Mouse (Mus musculus): ENCODE data around the gene Mast4. TPM values are rescaled to one million over a fixed set of nuclear protein-coding genes. Genes with fewer than 3 reads are reported as not detected.

Gene Mast4
- total and polyA plus RNA-seq, 3 experiments: 0.99 to 7.4 (median 6.1) TPM

GRCm38 (mm10) chr13:103270856-103271391, 63.4 kb downstream of the Mast4 start:
- Histone ChIP-seq H3K4me3 (replicated peaks in 1 of 3; ENCODE audit: low read depth in 2 of 3, low read length in 2 of 3, poor library complexity in 1 of 3) (no peak overlapping the region), H3K27ac (ENCODE audit: insufficient read depth, low read depth) (no peak overlapping the region), H3K27me3 (replicated peaks) (no peaks in the 10 kb centered on the region), H3K36me3 (replicated peaks in 1 of 2; ENCODE audit: control insufficient read depth in 1 of 2, insufficient read depth in 1 of 2, low read length in 1 of 2) (no peaks in the 10 kb centered on the region), H3K4me1 (ENCODE audit: control insufficient read depth in 1 of 2, insufficient read depth in 2 of 2) (peaks cover 0 to 4% of the 10 kb centered on the region in 2 experiments; a peak in 1 of 4 replicates), H3K9ac (ENCODE audit: insufficient read depth, low read depth) (no peak overlapping the region), H3K79me2 (replicated peaks; ENCODE audit: control insufficient read depth, extremely low read depth, insufficient read depth, poor library complexity, severe bottlenecking) (no peaks in the 10 kb centered on the region), H3K4me2 (ENCODE audit: insufficient read depth, low read depth, poor library complexity, severe bottlenecking) (no peak overlapping the region), H3K9me3 (replicated peaks; ENCODE audit: low read length) (no peaks in the 10 kb centered on the region)
- in situ Hi-C loops (cut with MboI; ENCODE audit: low pct_ligation_motif_present, low pct_unique_long_range_greater_than_20kb, low sequenced_read_pairs) (no loop called here), dilution Hi-C loops (cut with MboI; ENCODE audit: extremely low pct_ligation_motif_present, extremely low pct_unique_long_range_greater_than_20kb, low sequenced_read_pairs) (no loop called here)
- TF ChIP-seq NELFE (IDR thresholded peaks at IDR 0.05; ENCODE audit: low read depth, low read length): no peak
- TF ChIP-seq KAT2A (IDR thresholded peaks at IDR 0.05; ENCODE audit: insufficient replicate concordance, low read length): no peak
- TF ChIP-seq TBP (conservative IDR thresholded peaks at IDR 0.05; ENCODE audit: low read depth, low read length): no peak
- TF ChIP-seq CHD2 (IDR thresholded peaks at IDR 0.05; ENCODE audit: low read length): no peak
- no peak for TF ChIP-seq POLR2AphosphoS2 (IDR thresholded peaks at IDR 0.05; ENCODE audit: low read depth, low read length)
- TF ChIP-seq BHLHE40 (IDR thresholded peaks at IDR 0.05; ENCODE audit: low read depth, low read length): no peak
- no peak for TF ChIP-seq ETS1 (conservative IDR thresholded peaks at IDR 0.05; ENCODE audit: low read depth, low read length)
- no peak for TF ChIP-seq JUN (IDR thresholded peaks at IDR 0.05; ENCODE audit: insufficient read depth, low read depth, low read length)
- no peak for DNase-seq (ENCODE audit: extremely low read depth)

DNA sequence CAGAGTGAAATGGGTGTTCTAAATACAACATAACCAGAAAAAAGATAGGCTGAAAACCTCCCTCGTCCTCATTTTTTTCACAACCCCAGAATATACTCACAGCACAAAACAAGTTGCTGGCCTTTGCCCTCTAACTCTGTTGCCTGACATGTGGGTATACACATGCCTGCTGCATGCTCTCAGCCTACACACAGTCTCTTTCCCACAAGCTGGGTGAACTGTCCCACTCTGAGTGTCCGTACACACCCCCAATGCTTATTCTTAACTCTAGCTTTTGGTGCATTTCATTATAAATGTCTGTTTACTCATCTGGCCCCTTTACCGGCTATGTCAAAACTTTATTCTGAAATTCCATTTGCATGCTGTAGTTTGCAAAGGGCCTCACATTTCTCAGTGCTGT, 71.6 kb downstream of the Mast4 start:
- peaks cover 2% of the 10 kb centered on the region for H3K9me3 ChIP-seq (replicated peaks; ENCODE audit: low read length)
- no peak for DNase-seq (ENCODE audit: extremely low read depth)
- dilution Hi-C loops (cut with MboI; ENCODE audit: extremely low pct_ligation_motif_present, extremely low pct_unique_long_range_greater_than_20kb, low sequenced_read_pairs) (no loop called here), in situ Hi-C loops (cut with MboI; ENCODE audit: low pct_ligation_motif_present, low pct_unique_long_range_greater_than_20kb, low sequenced_read_pairs) (no loop called here)
- H3K36me3 ChIP-seq (replicated peaks in 1 of 2; ENCODE audit: control insufficient read depth in 1 of 2, insufficient read depth in 1 of 2, low read length in 1 of 2): no peaks in the 10 kb centered on the region
- H3K4me3 ChIP-seq (replicated peaks in 1 of 3; ENCODE audit: low read depth in 2 of 3, low read length in 2 of 3, poor library complexity in 1 of 3): no peak overlapping the region
- H3K27me3 ChIP-seq (replicated peaks): no peaks in the 10 kb centered on the region
- no peaks in the 10 kb centered on the region for H3K4me1 ChIP-seq (ENCODE audit: control insufficient read depth in 1 of 2, insufficient read depth in 2 of 2)
- no peak overlapping the region for H3K9ac ChIP-seq (ENCODE audit: insufficient read depth, low read depth)
- H3K4me2 ChIP-seq (ENCODE audit: insufficient read depth, low read depth, poor library complexity, severe bottlenecking): no peak overlapping the region
- no peak for TF ChIP-seq IRF4 (IDR thresholded peaks at IDR 0.05; ENCODE audit: low read depth, low read length)
- no peak for TF ChIP-seq CTCF (conservative IDR thresholded peaks at IDR 0.05 in 1 of 2, IDR thresholded peaks at IDR 0.05 in 1 of 2; ENCODE audit: low read depth in 2 of 2, low read length in 2 of 2)
- no peak for TF ChIP-seq ELF1 (IDR thresholded peaks at IDR 0.05; ENCODE audit: low read depth, low read length)
- no peak for TF ChIP-seq USF2 (conservative IDR thresholded peaks at IDR 0.05; ENCODE audit: low read depth, low read length)
- TF ChIP-seq UBTF (IDR thresholded peaks at IDR 0.05; ENCODE audit: low read depth, low read length): no peak
- no peak for TF ChIP-seq BHLHE40 (IDR thresholded peaks at IDR 0.05; ENCODE audit: low read depth, low read length)
- TF ChIP-seq SMC3 (IDR thresholded peaks at IDR 0.05; ENCODE audit: low read depth, low read length): no peak
- no peak for TF ChIP-seq MAFK (IDR thresholded peaks at IDR 0.05; ENCODE audit: insufficient replicate concordance, low read length)
- TF ChIP-seq JUND (conservative IDR thresholded peaks at IDR 0.05; ENCODE audit: low read depth, low read length): no peak
- TF ChIP-seq MYC (IDR thresholded peaks at IDR 0.05; ENCODE audit: low read depth, low read length): no peak
- H3K27ac ChIP-seq (ENCODE audit: insufficient read depth, low read depth): no peak overlapping the region
- H3K79me2 ChIP-seq (replicated peaks; ENCODE audit: control insufficient read depth, extremely low read depth, insufficient read depth, poor library complexity, severe bottlenecking): no peaks in the 10 kb centered on the region

All from CH12.LX (cell line).